Mouse (Mus musculus) kidney, adult 11 months (tissue): ENCODE data around the gene Hpse2.

ENCODE experiments used
- DNase-seq: peaks from one replicate; pipeline ENCODE4 v3.0.0; 2022

Hpse2 gene

GRCm38 (mm10) chr19:42948114-42948636 lies 440.0 kb downstream of the Hpse2 start:
- no peak for DNase-seq

DNA sequence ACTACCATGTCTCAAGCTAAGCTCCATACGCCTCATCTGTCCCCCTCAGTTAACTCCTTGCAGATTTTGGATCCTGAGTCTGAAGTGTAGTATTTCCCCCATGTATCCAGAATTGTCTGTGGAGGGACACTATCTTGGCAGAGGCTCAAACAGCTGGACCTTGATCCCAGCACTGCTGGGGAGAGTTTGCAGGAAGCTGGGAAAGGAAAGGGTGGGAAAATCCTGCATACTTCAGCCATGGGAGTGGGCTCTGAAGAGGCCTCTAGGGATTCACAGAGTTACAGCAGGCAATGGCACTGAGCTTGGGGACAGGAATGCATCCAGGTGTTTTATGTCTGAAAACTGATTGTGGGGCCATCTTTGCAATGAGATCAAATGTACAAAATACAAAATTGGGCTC lies 450.6 kb downstream of the Hpse2 start:
- no peak for DNase-seq

DNA sequence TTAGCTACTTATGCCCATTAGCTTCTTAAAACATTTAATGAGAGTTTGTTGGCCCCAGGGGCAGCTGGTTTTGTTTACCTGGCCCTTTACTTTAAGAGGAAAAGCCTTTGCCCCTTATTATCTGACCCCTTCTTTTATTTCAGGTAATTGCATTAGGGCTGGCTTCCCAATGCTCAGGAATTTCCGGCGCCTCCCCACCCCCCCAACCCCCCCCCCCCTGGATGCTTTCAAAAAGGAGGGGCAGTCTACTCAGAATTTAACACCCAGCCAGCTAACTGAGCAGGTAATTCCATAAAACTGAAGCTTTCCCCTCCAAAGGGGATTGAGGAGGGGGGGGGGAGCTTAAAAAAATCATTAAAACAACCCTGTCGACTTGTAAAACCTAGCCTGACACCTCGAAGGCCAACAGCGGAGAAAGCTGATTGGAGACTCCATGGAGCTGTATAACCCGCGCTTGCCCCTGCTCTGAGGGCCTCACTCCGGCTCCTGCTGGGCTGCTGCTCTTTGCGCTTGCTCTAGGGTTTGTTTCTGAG lies 451.4 kb downstream of the Hpse2 start:
- no peak for DNase-seq

GRCm38 (mm10) chr19:42929702-42930101 lies 458.5 kb downstream of the Hpse2 start:
- no peak for DNase-seq

DNA sequence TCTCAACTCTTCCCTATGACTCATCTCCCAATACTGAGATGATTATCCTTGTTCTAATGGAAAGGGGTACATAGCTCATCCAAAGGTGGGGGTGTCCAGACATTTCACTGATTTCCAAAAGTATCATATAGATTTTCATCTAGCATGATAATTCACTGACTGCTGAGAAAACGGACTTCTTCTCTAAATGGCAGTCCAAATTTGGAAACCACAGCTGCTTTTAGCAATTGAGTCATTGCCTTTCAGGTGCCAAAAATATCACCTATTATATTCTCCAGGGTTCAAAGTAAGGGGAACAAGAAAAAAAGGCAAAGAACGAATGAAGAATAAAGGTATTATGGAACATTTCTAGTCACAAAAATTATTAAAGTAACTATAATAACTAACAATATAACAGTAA lies 459.9 kb downstream of the Hpse2 start:
- no peak for DNase-seq

DNA sequence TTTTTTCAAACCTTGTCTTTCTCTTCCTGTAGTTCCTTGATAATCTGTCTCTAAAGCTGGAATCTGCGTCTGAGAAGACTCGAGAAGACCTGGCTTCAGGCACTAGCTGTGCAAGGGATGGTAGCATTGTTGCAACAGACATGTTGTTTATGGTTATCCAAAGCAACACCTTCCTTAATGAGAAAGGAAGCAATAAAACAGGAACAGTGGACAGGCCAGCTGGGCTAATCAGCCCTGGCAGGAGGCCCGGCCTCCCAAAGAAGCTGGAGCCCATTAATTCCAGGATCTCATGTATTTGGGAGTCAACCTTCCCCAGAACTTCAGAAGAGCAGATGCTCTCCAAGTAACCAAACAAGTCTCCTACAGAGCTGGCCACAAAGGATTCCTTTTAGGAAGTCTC lies 465.5 kb downstream of the Hpse2 start:
- peak; percentile 17 for DNase-seq

GRCm38 (mm10) chr19:42913703-42914102 lies 474.5 kb downstream of the Hpse2 start:
- DNase-seq, result no peak

- DNase-seq, result no peak
Measured at GRCm38 (mm10) chr19:42909719-42910118, 478.4 kb downstream of the Hpse2 start.

DNA sequence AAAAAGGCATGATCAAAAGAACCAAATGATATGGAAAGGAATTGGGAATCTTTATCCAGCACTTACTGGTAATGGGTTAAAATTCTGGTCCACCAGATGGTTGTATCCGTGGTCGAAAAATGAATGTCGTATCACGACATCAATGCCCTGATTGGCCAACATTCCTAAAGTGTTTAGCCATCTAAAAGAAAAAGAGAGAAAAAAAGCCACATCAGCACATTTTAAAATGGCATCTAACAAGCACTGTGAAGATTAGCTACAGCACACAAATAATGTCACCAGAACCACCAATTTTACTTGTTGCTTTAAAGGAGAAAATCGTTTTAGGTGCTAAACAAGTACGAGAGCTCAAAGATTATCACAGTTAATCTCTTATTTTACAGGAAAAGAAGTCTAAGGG lies 479.6 kb downstream of the Hpse2 start:
- DNase-seq, result no peak

- DNase-seq, result no peak
Measured at GRCm38 (mm10) chr19:42906328-42906727, 481.8 kb downstream of the Hpse2 start.

DNA sequence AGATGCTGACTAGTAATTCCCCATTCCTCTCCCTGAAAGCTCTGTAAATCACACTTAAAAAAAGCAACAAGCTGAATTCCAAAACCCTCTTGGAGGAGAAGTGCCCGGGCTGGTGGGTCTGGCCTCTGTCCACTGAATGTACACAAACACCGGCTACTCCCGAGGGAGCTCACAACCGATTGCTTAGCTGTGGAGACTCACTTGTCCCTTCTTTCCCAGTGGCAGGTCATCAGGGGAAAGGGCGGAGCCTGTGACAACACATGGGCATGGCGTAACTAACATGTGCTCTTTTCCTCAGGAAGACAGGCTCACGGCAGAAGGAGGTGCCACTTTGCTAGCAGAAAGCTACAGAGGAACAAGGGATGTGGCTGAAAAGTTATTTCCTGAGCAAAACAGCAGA lies 483.4 kb downstream of the Hpse2 start:
- no peak for DNase-seq

- no peak for DNase-seq
Measured at GRCm38 (mm10) chr19:42904240-42904639, 483.9 kb downstream of the Hpse2 start.

DNA sequence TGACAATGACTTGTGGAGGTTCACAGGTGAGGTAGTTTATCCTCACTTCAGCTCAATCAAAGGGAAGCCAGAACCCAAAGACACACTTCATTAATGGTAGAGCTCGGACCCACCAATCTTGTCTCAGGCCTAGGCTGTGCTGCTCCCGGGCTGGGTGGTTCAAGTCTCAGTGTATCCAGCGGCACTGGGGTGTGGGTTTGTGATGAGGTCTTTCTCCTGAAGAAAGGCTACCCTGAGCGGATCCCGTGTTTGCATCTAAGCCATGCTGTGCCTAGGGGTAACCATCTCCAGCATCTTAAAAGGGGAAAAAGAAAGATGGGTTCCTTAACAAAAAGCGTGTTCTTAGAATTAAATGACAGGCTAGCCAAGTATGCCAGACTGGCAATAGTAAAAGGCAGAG lies 484.3 kb downstream of the Hpse2 start:
- DNase-seq, result no peak

DNA sequence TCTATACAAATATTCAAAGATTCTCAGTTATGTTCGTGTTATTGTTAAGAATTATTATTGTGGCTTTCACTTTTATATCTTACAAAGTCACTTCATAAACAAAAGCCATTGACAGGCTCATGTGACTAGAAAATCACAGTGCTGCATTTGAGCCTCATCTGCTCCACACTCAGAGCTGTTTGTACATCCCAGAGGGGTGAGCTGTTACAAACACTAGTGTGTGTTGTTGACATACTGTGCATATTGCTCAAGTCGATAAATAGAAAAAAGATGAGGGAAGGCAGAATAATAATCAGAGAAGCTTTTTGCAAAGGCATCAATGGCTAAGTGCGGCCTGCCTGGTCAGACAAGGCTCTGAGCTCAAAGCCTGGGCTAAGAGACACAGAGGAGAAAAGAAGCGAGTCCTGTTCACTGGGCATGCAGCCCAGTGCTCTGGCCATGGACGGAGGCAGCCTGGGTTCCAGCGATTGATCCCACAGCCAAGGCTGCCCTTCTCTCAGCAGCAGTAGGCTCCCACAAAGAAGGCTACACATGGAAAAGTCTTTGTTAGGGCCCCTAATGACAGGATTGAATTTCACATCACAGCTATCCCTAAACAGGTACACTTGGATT lies 485.6 kb downstream of the Hpse2 start:
- no peak for DNase-seq

DNA sequence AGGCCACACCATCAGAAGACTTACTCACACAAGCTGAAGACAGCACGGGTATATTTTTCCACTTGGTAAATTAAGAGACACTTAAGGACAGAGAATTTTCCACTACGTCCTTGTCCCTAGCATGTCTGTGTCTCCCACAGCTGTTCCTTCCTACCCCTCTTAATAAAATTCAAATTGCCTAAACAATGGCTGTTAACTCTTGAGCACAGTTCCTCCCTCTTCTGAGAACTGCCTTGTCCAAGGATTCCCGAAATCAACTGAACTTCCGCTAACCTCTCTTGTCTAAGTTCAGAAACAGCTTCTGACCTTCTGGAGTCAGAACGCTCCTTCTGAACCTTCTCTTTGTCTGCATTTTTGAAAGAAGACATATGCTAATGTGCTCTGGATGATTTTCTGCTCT lies 496.6 kb downstream of the Hpse2 start:
- no peak for DNase-seq

- DNase-seq, result no peak
Measured at GRCm38 (mm10) chr19:42877653-42878052, 510.5 kb downstream of the Hpse2 start.

DNA sequence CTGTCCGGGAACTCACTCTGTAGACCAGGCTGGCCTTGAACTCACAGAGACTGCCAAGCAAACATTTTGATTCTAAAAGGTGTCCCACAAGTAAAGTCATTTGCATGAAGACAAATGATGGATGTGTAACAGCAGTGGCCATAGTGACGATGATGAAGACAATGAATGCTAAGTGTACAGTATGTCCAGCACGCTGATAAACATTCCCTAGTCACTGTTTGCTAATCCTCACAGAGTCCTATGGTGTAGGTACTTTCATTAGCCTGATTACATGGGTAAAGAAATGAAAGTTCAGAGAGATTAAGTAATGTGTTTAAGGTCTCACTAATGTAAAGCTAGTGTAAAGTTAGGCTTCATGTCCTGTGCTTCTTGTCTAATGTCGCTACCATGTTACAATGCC lies 511.6 kb downstream of the Hpse2 start:
- DNase-seq, result no peak

DNA sequence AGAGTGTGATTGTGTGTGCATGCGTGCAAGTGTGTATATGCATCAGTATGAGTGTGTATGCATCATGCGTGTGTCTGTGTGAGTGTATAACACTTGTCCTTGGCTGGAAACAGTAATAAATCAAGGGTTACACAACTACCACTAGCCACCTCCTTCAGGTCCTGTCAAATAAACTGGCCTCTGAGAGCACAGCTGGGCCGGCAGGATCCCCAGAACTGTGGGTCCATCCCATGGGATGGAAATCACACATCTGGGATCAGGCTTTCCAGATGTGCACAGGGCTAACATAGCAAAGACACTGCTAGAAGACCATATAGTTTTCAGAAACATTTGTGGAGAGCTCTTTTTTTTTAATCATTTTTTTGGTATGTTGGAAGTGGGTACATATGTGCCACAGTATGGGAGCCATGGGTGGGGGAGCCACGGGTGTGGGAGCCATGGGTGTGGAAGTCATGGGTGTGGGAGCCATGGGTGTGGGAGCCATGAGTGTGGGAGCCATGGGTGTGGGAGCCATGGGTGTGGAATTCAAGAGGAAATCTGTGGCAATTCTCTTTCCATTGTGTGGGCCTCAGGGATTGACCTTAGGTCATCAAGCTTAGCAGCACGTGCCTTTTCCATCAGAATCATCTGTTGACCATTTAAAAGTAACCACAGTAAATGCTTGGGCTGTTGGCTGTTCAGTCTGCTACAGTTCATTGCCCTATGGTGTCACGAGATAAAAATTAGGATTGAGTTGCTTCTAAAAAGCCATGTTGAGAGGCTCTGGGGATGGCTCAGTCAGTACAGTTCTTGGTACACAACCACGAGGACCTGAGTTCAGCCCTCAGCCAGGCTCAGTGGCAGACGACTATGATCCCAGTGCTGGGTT lies 518.3 kb downstream of the Hpse2 start:
- no peak for DNase-seq

- DNase-seq, result no peak
Measured at GRCm38 (mm10) chr19:42868958-42869662, 519.0 kb downstream of the Hpse2 start.

GRCm38 (mm10) chr19:42863013-42863412 lies 525.1 kb downstream of the Hpse2 start:
- no peak for DNase-seq

GRCm38 (mm10) chr19:42857096-42857495 lies 531.1 kb downstream of the Hpse2 start:
- DNase-seq, result no peak

- DNase-seq, result no peak
Measured at GRCm38 (mm10) chr19:42855649-42856048, 532.5 kb downstream of the Hpse2 start.

- no peak for DNase-seq
Measured at GRCm38 (mm10) chr19:42850444-42850843, 537.7 kb downstream of the Hpse2 start.
